Mouse (Mus musculus): ENCODE results near the gene Spint4.

- TF ChIP-seq CTCF (IDR thresholded peaks at IDR 0.05; ENCODE audit: control insufficient read depth, insufficient read depth, low read length) (no peak), POLR2A (IDR thresholded peaks at IDR 0.05; ENCODE audit: borderline replicate concordance, control insufficient read depth, low read depth, low read length) (no peak)
These were observed 28.0 kb upstream of the Spint4 start for GRCm38 (mm10) chr2:164670261-164670660.

All from bone marrow, adult 2 months (tissue).